Mouse (Mus musculus) kidney, postnatal 4 days (tissue): ENCODE results near the gene Baiap2.

Source experiments
- DNase-seq, 2 experiments: peaks; one replicate each; pipeline ENCODE4 v3.0.0; 2021; ENCODE audit warnings: mixed read lengths in 2 of 2

Gene Baiap2

GRCm38 (mm10) chr11:119948305-119948704 is 5.7 kb downstream of the Baiap2 start:
- DNase-seq: no peak

- no peak for DNase-seq
Observed at GRCm38 (mm10) chr11:119948803-119949202, 6.2 kb downstream of the Baiap2 start.

- DNase-seq: no peak
Observed at GRCm38 (mm10) chr11:119950535-119950934, 8.0 kb downstream of the Baiap2 start.

- no peak for DNase-seq
Observed at GRCm38 (mm10) chr11:119951326-119951725, 8.8 kb downstream of the Baiap2 start.

- peak; percentile 60 to 70 for DNase-seq
Observed at GRCm38 (mm10) chr11:119952429-119953224, 10.1 kb downstream of the Baiap2 start.

GRCm38 (mm10) chr11:119954233-119954632 is 11.7 kb downstream of the Baiap2 start:
- DNase-seq: no peak

GRCm38 (mm10) chr11:119954749-119955337 is 12.3 kb downstream of the Baiap2 start:
- DNase-seq: no peak

GRCm38 (mm10) chr11:119955432-119955831 is 12.9 kb downstream of the Baiap2 start:
- no peak for DNase-seq

- peak in 1 of 2 experiments; percentile 37 for DNase-seq
Observed at GRCm38 (mm10) chr11:119956590-119956989, 14.0 kb downstream of the Baiap2 start.

- peak in 1 of 2 experiments; percentile 32 for DNase-seq
Observed at GRCm38 (mm10) chr11:119958856-119959255, 16.3 kb downstream of the Baiap2 start.

- DNase-seq: no peak
Observed at GRCm38 (mm10) chr11:119959714-119960113, 17.2 kb downstream of the Baiap2 start.

GRCm38 (mm10) chr11:119960671-119961070 is 18.1 kb downstream of the Baiap2 start:
- DNase-seq: no peak

GRCm38 (mm10) chr11:119961511-119961910 is 18.9 kb downstream of the Baiap2 start:
- DNase-seq: no peak

- DNase-seq: peak in 1 of 2 experiments; percentile 35
Observed at GRCm38 (mm10) chr11:119965053-119965452, 22.5 kb downstream of the Baiap2 start.

- DNase-seq: no peak
Observed at GRCm38 (mm10) chr11:119966294-119966693, 23.7 kb downstream of the Baiap2 start.

- no peak for DNase-seq
Observed at GRCm38 (mm10) chr11:119967401-119967800, 24.8 kb downstream of the Baiap2 start.

GRCm38 (mm10) chr11:119967892-119968291 is 25.3 kb downstream of the Baiap2 start:
- DNase-seq: no peak

GRCm38 (mm10) chr11:119970021-119970851 is 27.7 kb downstream of the Baiap2 start:
- no peak for DNase-seq

GRCm38 (mm10) chr11:119973789-119974188 is 31.2 kb downstream of the Baiap2 start:
- DNase-seq: no peak

- no peak for DNase-seq
Observed at GRCm38 (mm10) chr11:119975739-119976501, 33.4 kb downstream of the Baiap2 start.

- peak in 1 of 2 experiments; percentile 36 for DNase-seq
Observed at GRCm38 (mm10) chr11:119978701-119979100, 36.1 kb downstream of the Baiap2 start.

GRCm38 (mm10) chr11:119979596-119980385 is 37.2 kb downstream of the Baiap2 start:
- DNase-seq: peak in 1 of 2 experiments; percentile 61
